Mouse (Mus musculus) small intestine, adult 2 months (tissue): ENCODE data around the gene Exo5.

Experiments
- CTCF ChIP-seq: fragments of 200-500 bp; IDR thresholded peaks from 2 replicates; pipeline ENCODE4 v1.5.1; 2012; ENCODE audit warnings: low read depth, mild to moderate bottlenecking, control low read depth, inconsistent platforms, low read length, moderate library complexity, mixed read lengths; ENCODE audit not compliant: insufficient replicate concordance, insufficient read length; ENCODE audit errors: extremely low read depth
- POLR2A ChIP-seq: fragments of 200-500 bp; IDR thresholded peaks from 2 replicates; pipeline ENCODE4 v1.6.1; 2012; ENCODE audit warnings: low read depth, mild to moderate bottlenecking, control low read depth, inconsistent platforms, low read length, moderate library complexity

DNA sequence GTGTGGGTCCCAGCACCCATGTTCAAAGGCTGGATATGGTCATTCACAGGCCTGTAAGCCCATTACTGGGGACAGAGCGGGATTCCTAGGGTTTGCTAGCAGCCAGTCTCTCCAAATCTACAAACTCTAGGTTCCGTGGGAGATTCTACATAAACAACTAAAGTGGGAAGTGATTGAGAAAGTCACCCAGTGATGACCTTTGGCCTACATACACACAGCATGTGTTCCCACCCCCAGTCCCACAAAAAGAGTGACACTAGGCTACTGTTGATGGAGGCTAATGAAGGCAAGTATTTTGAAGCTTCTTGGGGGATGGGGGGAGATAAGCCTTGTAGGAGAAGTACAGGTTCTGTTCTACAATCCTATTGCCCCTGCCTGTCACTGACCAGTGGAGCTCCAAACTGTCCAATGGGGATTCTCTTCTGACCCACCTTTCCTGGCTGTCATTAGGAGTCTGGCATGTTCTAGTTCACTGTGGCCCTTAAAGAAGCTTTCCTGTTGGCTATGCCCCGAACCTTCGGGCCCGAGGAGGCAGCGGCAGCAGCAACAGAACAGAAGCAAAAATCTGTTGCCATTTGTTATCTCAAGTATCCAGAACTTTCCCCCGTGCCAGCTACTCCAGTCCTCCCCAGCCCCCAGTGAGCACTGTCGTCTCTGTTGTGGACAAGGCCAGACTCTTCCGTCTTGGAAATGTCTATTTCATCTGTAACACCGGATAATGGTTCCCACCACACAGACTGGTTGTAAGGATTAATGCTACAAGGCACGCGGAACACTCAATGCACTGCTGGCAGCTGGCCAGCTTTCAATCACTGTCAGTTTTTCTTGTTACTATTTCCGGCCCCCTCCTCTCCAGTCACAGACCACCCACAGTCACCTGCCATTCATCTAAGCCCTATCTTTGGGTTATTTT is 39.4 kb downstream of the Exo5 start:
- no peak for TF ChIP-seq POLR2A
- TF ChIP-seq CTCF: no peak
